Mouse (Mus musculus): ENCODE measurements around the gene Cpeb3. TPM values are rescaled to one million over a fixed set of nuclear protein-coding genes. Genes with fewer than 3 reads are reported as not detected.
A peak's percentile ranks its signal among the peaks of the same experiment; 100 is the strongest.

Cpeb3 gene
- polyA plus RNA-seq, 1 experiment from 2014 or later = 9.8 TPM

GRCm38 (mm10) chr19:37111831-37112230, 96.6 kb downstream of the Cpeb3 start:
- no peaks in the 10 kb centered on the region for H3K4me1 ChIP-seq (replicated peaks; ENCODE audit: control insufficient read depth, insufficient read depth, low read length)
- no peak overlapping the region for H3K4me2 ChIP-seq (ENCODE audit: low read length)
- peaks cover 2% of the 10 kb centered on the region; the same call in 1 of the 2 replicates for H3K36me3 ChIP-seq (ENCODE audit: control insufficient read depth, insufficient read depth)
- ATAC-seq = no peak
- H3K27ac ChIP-seq (ENCODE audit: low read length) = no peak overlapping the region
- H3K4me3 ChIP-seq (replicated peaks; ENCODE audit: low read length) = no peak overlapping the region
- no peak overlapping the region for H3K9ac ChIP-seq (replicated peaks; ENCODE audit: low read depth, low read length)
- no peaks in the 10 kb centered on the region for H3K9me3 ChIP-seq (ENCODE audit: control insufficient read depth, low read length)
- no peaks in the 10 kb centered on the region for H3K27me3 ChIP-seq (replicated peaks; ENCODE audit: control insufficient read depth, insufficient read depth, low read length)
- WGBS = 80% methylated on average over 6 of the region's 6 CpGs

GRCm38 (mm10) chr19:37110494-37110893, 97.9 kb downstream of the Cpeb3 start:
- Histone ChIP-seq H3K9ac (replicated peaks; ENCODE audit: low read depth, low read length) (no peak overlapping the region), H3K4me3 (replicated peaks; ENCODE audit: low read length) (no peak overlapping the region), H3K4me1 (replicated peaks; ENCODE audit: control insufficient read depth, insufficient read depth, low read length) (no peaks in the 10 kb centered on the region), H3K27ac (ENCODE audit: low read length) (no peak overlapping the region), H3K9me3 (ENCODE audit: control insufficient read depth, low read length) (no peaks in the 10 kb centered on the region), H3K4me2 (ENCODE audit: low read length) (no peak overlapping the region), H3K36me3 (ENCODE audit: control insufficient read depth, insufficient read depth) (peaks cover 2% of the 10 kb centered on the region; the same call in 1 of the 2 replicates), H3K27me3 (replicated peaks; ENCODE audit: control insufficient read depth, insufficient read depth, low read length) (no peaks in the 10 kb centered on the region)
- ATAC-seq = no peak
- WGBS = 85% methylated on average over 1 of the region's 1 CpGs

GRCm38 (mm10) chr19:37109853-37110252, 98.5 kb downstream of the Cpeb3 start:
- no peak overlapping the region for H3K27ac ChIP-seq (ENCODE audit: low read length)
- no peaks in the 10 kb centered on the region for H3K27me3 ChIP-seq (replicated peaks; ENCODE audit: control insufficient read depth, insufficient read depth, low read length)
- WGBS = 86% methylated on average over 4 of the region's 4 CpGs
- no peak overlapping the region for H3K9ac ChIP-seq (replicated peaks; ENCODE audit: low read depth, low read length)
- no peaks in the 10 kb centered on the region for H3K4me1 ChIP-seq (replicated peaks; ENCODE audit: control insufficient read depth, insufficient read depth, low read length)
- H3K4me3 ChIP-seq (replicated peaks; ENCODE audit: low read length) = no peak overlapping the region
- H3K9me3 ChIP-seq (ENCODE audit: control insufficient read depth, low read length) = no peaks in the 10 kb centered on the region
- no peak overlapping the region for H3K4me2 ChIP-seq (ENCODE audit: low read length)
- no peak for ATAC-seq
- H3K36me3 ChIP-seq (ENCODE audit: control insufficient read depth, insufficient read depth) = peaks cover 2% of the 10 kb centered on the region; the same call in 1 of the 2 replicates

GRCm38 (mm10) chr19:37100689-37101088, 107.7 kb downstream of the Cpeb3 start:
- no peak overlapping the region for H3K9ac ChIP-seq (replicated peaks; ENCODE audit: low read depth, low read length)
- WGBS = 67% methylated on average over 2 of the region's 2 CpGs
- no peaks in the 10 kb centered on the region for H3K36me3 ChIP-seq (ENCODE audit: control insufficient read depth, insufficient read depth)
- H3K9me3 ChIP-seq (ENCODE audit: control insufficient read depth, low read length) = no peaks in the 10 kb centered on the region
- H3K4me2 ChIP-seq (ENCODE audit: low read length) = no peak overlapping the region
- ATAC-seq = no peak
- H3K4me1 ChIP-seq (replicated peaks; ENCODE audit: control insufficient read depth, insufficient read depth, low read length) = no peaks in the 10 kb centered on the region
- no peaks in the 10 kb centered on the region for H3K27me3 ChIP-seq (replicated peaks; ENCODE audit: control insufficient read depth, insufficient read depth, low read length)
- H3K4me3 ChIP-seq (replicated peaks; ENCODE audit: low read length) = no peak overlapping the region
- no peak overlapping the region for H3K27ac ChIP-seq (ENCODE audit: low read length)

GRCm38 (mm10) chr19:37095666-37096330, 112.6 kb downstream of the Cpeb3 start:
- no peak overlapping the region for H3K4me2 ChIP-seq (ENCODE audit: low read length)
- peaks cover 1% of the 10 kb centered on the region; the same call in 1 of the 2 replicates for H3K4me1 ChIP-seq (replicated peaks; ENCODE audit: control insufficient read depth, insufficient read depth, low read length)
- WGBS = 81% methylated on average over 4 of the region's 4 CpGs
- no peaks in the 10 kb centered on the region for H3K27me3 ChIP-seq (replicated peaks; ENCODE audit: control insufficient read depth, insufficient read depth, low read length)
- ATAC-seq = no peak
- H3K4me3 ChIP-seq (replicated peaks; ENCODE audit: low read length) = no peak overlapping the region
- H3K9ac ChIP-seq (replicated peaks; ENCODE audit: low read depth, low read length) = no peak overlapping the region
- H3K36me3 ChIP-seq (ENCODE audit: control insufficient read depth, insufficient read depth) = no peaks in the 10 kb centered on the region
- H3K27ac ChIP-seq (ENCODE audit: low read length) = no peak overlapping the region
- no peaks in the 10 kb centered on the region for H3K9me3 ChIP-seq (ENCODE audit: control insufficient read depth, low read length)

- 91% methylated on average over 3 of the region's 3 CpGs for WGBS
- Histone ChIP-seq H3K9ac (replicated peaks; ENCODE audit: low read depth, low read length) (no peak overlapping the region), H3K4me3 (replicated peaks; ENCODE audit: low read length) (no peak overlapping the region), H3K36me3 (ENCODE audit: control insufficient read depth, insufficient read depth) (no peaks in the 10 kb centered on the region), H3K9me3 (ENCODE audit: control insufficient read depth, low read length) (no peaks in the 10 kb centered on the region), H3K4me2 (ENCODE audit: low read length) (no peak overlapping the region), H3K27ac (ENCODE audit: low read length) (no peak overlapping the region), H3K4me1 (replicated peaks; ENCODE audit: control insufficient read depth, insufficient read depth, low read length) (peaks cover 7% of the 10 kb centered on the region; the same call in 1 of the 2 replicates), H3K27me3 (replicated peaks; ENCODE audit: control insufficient read depth, insufficient read depth, low read length) (no peaks in the 10 kb centered on the region)
- ATAC-seq = no peak
Observed at GRCm38 (mm10) chr19:37093181-37093580, 115.2 kb downstream of the Cpeb3 start.

- peaks cover 7% of the 10 kb centered on the region; the same call in 1 of the 2 replicates for H3K4me1 ChIP-seq (replicated peaks; ENCODE audit: control insufficient read depth, insufficient read depth, low read length)
Observed at GRCm38 (mm10) chr19:37090146-37091061, 118.0 kb downstream of the Cpeb3 start.

GRCm38 (mm10) chr19:37088043-37088748, 120.2 kb downstream of the Cpeb3 start:
- no peak overlapping the region for H3K27ac ChIP-seq (ENCODE audit: low read length)
- H3K4me1 ChIP-seq (replicated peaks; ENCODE audit: control insufficient read depth, insufficient read depth, low read length) = peaks cover 7% of the 10 kb centered on the region; the same call in 1 of the 2 replicates
- H3K4me2 ChIP-seq (ENCODE audit: low read length) = no peak overlapping the region
- no peak overlapping the region for H3K9ac ChIP-seq (replicated peaks; ENCODE audit: low read depth, low read length)
- WGBS = 85% methylated on average over 8 of the region's 8 CpGs
- H3K36me3 ChIP-seq (ENCODE audit: control insufficient read depth, insufficient read depth) = no peaks in the 10 kb centered on the region
- no peaks in the 10 kb centered on the region for H3K27me3 ChIP-seq (replicated peaks; ENCODE audit: control insufficient read depth, insufficient read depth, low read length)
- no peaks in the 10 kb centered on the region for H3K9me3 ChIP-seq (ENCODE audit: control insufficient read depth, low read length)
- H3K4me3 ChIP-seq (replicated peaks; ENCODE audit: low read length) = no peak overlapping the region
- ATAC-seq = no peak

More at GRCm38 (mm10) chr19:37090146-37091061, 118.0 kb downstream of the Cpeb3 start:
- H3K9me3 ChIP-seq (ENCODE audit: control insufficient read depth, low read length) = no peaks in the 10 kb centered on the region
- H3K4me3 ChIP-seq (replicated peaks; ENCODE audit: low read length) = no peak overlapping the region
- ATAC-seq = peak; percentile 88
- no peaks in the 10 kb centered on the region for H3K36me3 ChIP-seq (ENCODE audit: control insufficient read depth, insufficient read depth)
- peak overlapping the region; percentile 78 for H3K27ac ChIP-seq (ENCODE audit: low read length)
- no peak overlapping the region; the same call in 1 of the 2 replicates for H3K9ac ChIP-seq (replicated peaks; ENCODE audit: low read depth, low read length)
- no peaks in the 10 kb centered on the region for H3K27me3 ChIP-seq (replicated peaks; ENCODE audit: control insufficient read depth, insufficient read depth, low read length)
- 12% methylated on average over 8 of the region's 8 CpGs for WGBS
- no peak overlapping the region for H3K4me2 ChIP-seq (ENCODE audit: low read length)

- H3K36me3 ChIP-seq (ENCODE audit: control insufficient read depth, insufficient read depth) = no peaks in the 10 kb centered on the region
- 75% methylated on average over 3 of the region's 3 CpGs for WGBS
- H3K27me3 ChIP-seq (replicated peaks; ENCODE audit: control insufficient read depth, insufficient read depth, low read length) = no peaks in the 10 kb centered on the region
- no peaks in the 10 kb centered on the region for H3K4me1 ChIP-seq (replicated peaks; ENCODE audit: control insufficient read depth, insufficient read depth, low read length)
- no peak overlapping the region for H3K27ac ChIP-seq (ENCODE audit: low read length)
- ATAC-seq = no peak
- H3K4me3 ChIP-seq (replicated peaks; ENCODE audit: low read length) = no peak overlapping the region
- H3K9me3 ChIP-seq (ENCODE audit: control insufficient read depth, low read length) = no peaks in the 10 kb centered on the region
- H3K4me2 ChIP-seq (ENCODE audit: low read length) = no peak overlapping the region
- no peak overlapping the region for H3K9ac ChIP-seq (replicated peaks; ENCODE audit: low read depth, low read length)
Observed at GRCm38 (mm10) chr19:37084546-37084945, 123.9 kb downstream of the Cpeb3 start.
